Comparison of ENCODE assay signal across 7 mouse cellular contexts in genomic region chr16:35022242-35023137, GRCm38 (mm10). TPM values are rescaled to one million over a fixed set of nuclear protein-coding genes. Genes with fewer than 3 reads are reported as not detected.
DNase-seq lines count a peak whose midpoint lies in the region; ATAC-seq and TF ChIP-seq lines count a peak whose summit lies in the region.

Gene Hacd2 (plus strand): TSS chr16:35022428.

- peak; percentile 46 for TF ChIP-seq POLR2A in kidney, adult 2 months (IDR thresholded peaks at IDR 0.05; ENCODE audit: low read depth, low read length)
- TF ChIP-seq POLR2A in spleen, adult 2 months (IDR thresholded peaks at IDR 0.05; ENCODE audit: low read depth, low read length): peak; percentile 19; the same call in 1 of the 2 replicates

- H3K9ac ChIP-seq in embryonic facial prominence, embryonic 12.5 days: peak within 1 kb of the TSS; percentile 84
- peak within 1 kb of the TSS; percentile 85 for H3K9ac ChIP-seq in limb, embryonic 12.5 days (replicated peaks)
- peak within 1 kb of the TSS; percentile 84 for H3K9ac ChIP-seq in midbrain, embryonic 15.5 days

- DNase-seq in adrenal gland, postnatal 25 days: peak; percentile 97
- DNase-seq in heart, adult 18-20 months: peak; percentile 96 to 97
- DNase-seq in kidney, adult 2 months: peak; percentile 97
- DNase-seq in spleen, adult 2 months (ENCODE audit: low read depth in 1 of 2, low spot score in 2 of 2): peak; percentile 80 to 92

- WGBS in embryonic facial prominence, embryonic 12.5 days: under 1% methylated on average over 67 of the region's 97 CpGs
- 1% methylated on average over 93 of the region's 97 CpGs for WGBS in kidney, adult 2 months
- WGBS in limb, embryonic 12.5 days: under 1% methylated on average over 87 of the region's 97 CpGs
- under 1% methylated on average over 76 of the region's 97 CpGs for WGBS in midbrain, embryonic 15.5 days
- under 1% methylated on average over 75 of the region's 97 CpGs for WGBS in spleen, adult 2 months

- no peaks in the 10 kb centered on the region for H3K9me3 ChIP-seq in embryonic facial prominence, embryonic 12.5 days
- no peaks in the 10 kb centered on the region for H3K9me3 ChIP-seq in limb, embryonic 12.5 days
- H3K9me3 ChIP-seq in midbrain, embryonic 15.5 days: no peaks in the 10 kb centered on the region

- 0 out of 2 replicates have a peak, but pooled peaks cover 2% of the 10 kb centered on the region for H3K4me1 ChIP-seq in embryonic facial prominence, embryonic 12.5 days
- peaks cover 3% of the 10 kb centered on the region; the same call in 1 of the 2 replicates for H3K4me1 ChIP-seq in kidney, adult 2 months (ENCODE audit: control insufficient read depth, insufficient read depth, low read length)
- peaks cover 4% of the 10 kb centered on the region for H3K4me1 ChIP-seq in limb, embryonic 12.5 days (replicated peaks)
- 0 out of 2 replicates have a peak, but pooled peaks cover 3% of the 10 kb centered on the region for H3K4me1 ChIP-seq in midbrain, embryonic 15.5 days
- H3K4me1 ChIP-seq in spleen, adult 2 months (ENCODE audit: control insufficient read depth, insufficient read depth, insufficient read length): no peaks in the 10 kb centered on the region

- peak within 1 kb of the TSS; percentile 76; the same call in 1 of the 2 replicates for H3K27ac ChIP-seq in embryonic facial prominence, embryonic 12.5 days
- peak within 1 kb of the TSS; percentile 81 for H3K27ac ChIP-seq in kidney, adult 2 months (ENCODE audit: insufficient read depth, low read depth, low read length)
- peak within 1 kb of the TSS; percentile 84 for H3K27ac ChIP-seq in limb, embryonic 12.5 days
- peak within 1 kb of the TSS; percentile 83 for H3K27ac ChIP-seq in midbrain, embryonic 15.5 days
- H3K27ac ChIP-seq in spleen, adult 2 months (ENCODE audit: insufficient read depth, low read length): peak within 1 kb of the TSS; percentile 37; the same call in 1 of the 2 replicates

- TF ChIP-seq CTCF in kidney, adult 2 months (conservative IDR thresholded peaks at IDR 0.05; ENCODE audit: insufficient read depth, insufficient read length, low read depth, low read length): no peak
- no peak for TF ChIP-seq CTCF in spleen, adult 2 months (IDR thresholded peaks at IDR 0.05; ENCODE audit: extremely low read depth, insufficient read depth, insufficient read length, insufficient replicate concordance)

- ATAC-seq in embryonic facial prominence, embryonic 12.5 days (ENCODE audit: insufficient number of reproducible peaks, insufficient read depth, low FRiP score, low TSS enrichment): peak; percentile 95
- peak; percentile 98 for ATAC-seq in limb, embryonic 12.5 days (ENCODE audit: insufficient number of reproducible peaks, insufficient read depth, low FRiP score, low TSS enrichment, low read depth)
- ATAC-seq in midbrain, embryonic 15.5 days (replicated peaks): peak; percentile 98

- peak within 1 kb of the TSS; percentile 56 for H3K4me2 ChIP-seq in embryonic facial prominence, embryonic 12.5 days (replicated peaks)
- H3K4me2 ChIP-seq in limb, embryonic 12.5 days: peak within 1 kb of the TSS; percentile 58
- peak within 1 kb of the TSS; percentile 64 for H3K4me2 ChIP-seq in midbrain, embryonic 15.5 days

- 0 out of 2 replicates have a peak, but pooled peaks cover 6% of the 10 kb centered on the region for H3K36me3 ChIP-seq in embryonic facial prominence, embryonic 12.5 days
- H3K36me3 ChIP-seq in kidney, adult 2 months (ENCODE audit: control insufficient read depth, insufficient read depth, low read length): no peaks in the 10 kb centered on the region
- peaks cover 8% of the 10 kb centered on the region; the same call in 1 of the 2 replicates for H3K36me3 ChIP-seq in limb, embryonic 12.5 days
- H3K36me3 ChIP-seq in midbrain, embryonic 15.5 days (replicated peaks): no peaks in the 10 kb centered on the region
- H3K36me3 ChIP-seq in spleen, adult 2 months (ENCODE audit: control insufficient read depth, insufficient read depth, low read length): no peaks in the 10 kb centered on the region

- H3K27me3 ChIP-seq in embryonic facial prominence, embryonic 12.5 days: peaks cover 18% of the 10 kb centered on the region
- no peaks in the 10 kb centered on the region for H3K27me3 ChIP-seq in kidney, adult 2 months (replicated peaks; ENCODE audit: control insufficient read depth, insufficient read depth, low read length)
- H3K27me3 ChIP-seq in limb, embryonic 12.5 days: peaks cover 14% of the 10 kb centered on the region
- peaks cover 18% of the 10 kb centered on the region for H3K27me3 ChIP-seq in midbrain, embryonic 15.5 days (replicated peaks)
- H3K27me3 ChIP-seq in spleen, adult 2 months (ENCODE audit: control insufficient read depth, insufficient read depth, low read length): no peaks in the 10 kb centered on the region

- peak within 1 kb of the TSS; percentile 85 for H3K4me3 ChIP-seq in embryonic facial prominence, embryonic 12.5 days
- peak within 1 kb of the TSS; percentile 94 for H3K4me3 ChIP-seq in kidney, adult 2 months (ENCODE audit: insufficient read depth, low read depth, low read length)
- peak within 1 kb of the TSS; percentile 87 for H3K4me3 ChIP-seq in limb, embryonic 12.5 days (replicated peaks)
- H3K4me3 ChIP-seq in midbrain, embryonic 15.5 days: peak within 1 kb of the TSS; percentile 94
- H3K4me3 ChIP-seq in spleen, adult 2 months (ENCODE audit: extremely low read depth, insufficient read depth, insufficient read length): peak within 1 kb of the TSS; percentile 84

RNA-seq across cellular contexts. Expression of gene Hacd2, which starts in this region (rescaled TPM):
- total RNA-seq in adrenal gland, postnatal 25 days (2021): 35.4 and 40.2 TPM in 2 replicates
- polyA plus RNA-seq in embryonic facial prominence, embryonic 12.5 days (2016; fragmentation: Nextera tagmentation; extraction: Ambion mirVana): 55.5 and 59.5 TPM in 2 replicates
- 10 to 100 TPM in 1 of 2 experiments, 1 to 10 TPM in 1; 7.1 to 15.3 TPM for total RNA-seq in heart, adult 18-20 months (2021)
- 68.4 and 70.8 TPM in 2 replicates for polyA plus RNA-seq in kidney, adult 2 months (2012; rRNA removed)
- 57.5 and 57.9 TPM in 2 replicates for polyA plus RNA-seq in limb, embryonic 12.5 days (2016; fragmentation: Nextera tagmentation; extraction: Ambion mirVana)
- 42.6 and 50.6 TPM in 2 replicates for polyA plus RNA-seq in midbrain, embryonic 15.5 days (2015; fragmentation: Nextera tagmentation; extraction: Ambion mirVana)
- polyA plus RNA-seq in spleen, adult 2 months (2012; rRNA removed): 13.9 and 19.9 TPM in 2 replicates

Comparison
In these comparisons a context has a peak if more than half of its experiments do, and no peak if none do; other contexts are left out.
1. Peak in every context shown above with its lines: DNase-seq, ATAC-seq, H3K4me3 ChIP-seq and H3K27ac ChIP-seq.